ENCODE assay signal across 13 mouse cellular contexts in genomic region chr12:54876879-54877278, GRCm38 (mm10).
"Had no signal": no experiment of that assay in that cellular context is flagged by ENCODE, and none has a peak within 500 bp of the region (broad histone marks: within the 10 kb centered on the region; RNA-seq: fewer than 3 reads in every experiment).

No protein-coding gene starts in this region.

- H3K9ac ChIP-seq: kidney, embryonic 15.5 days; liver, embryonic 15.5 days; lung, embryonic 15.5 days; midbrain, embryonic 12.5 days had no signal

- DNase-seq: kidney, postnatal 25 days; lung, postnatal 14 days; right cerebral cortex, adult 18-20 months; thymus, adult 18-20 months; thymus, postnatal 14 days had no signal

- H3K4me3 ChIP-seq: kidney, embryonic 15.5 days; left cerebral cortex, adult 2 months; liver, embryonic 15.5 days; lung, embryonic 15.5 days; megakaryocyte, embryonic 14.5 days; midbrain, embryonic 12.5 days had no signal

- H3K36me3 ChIP-seq: kidney, embryonic 15.5 days; liver, embryonic 15.5 days; lung, embryonic 15.5 days; midbrain, embryonic 12.5 days had no signal

- H3K27me3 ChIP-seq: kidney, embryonic 15.5 days; liver, embryonic 15.5 days; lung, embryonic 15.5 days; megakaryocyte, embryonic 14.5 days; midbrain, embryonic 12.5 days had no signal

- H3K9me3 ChIP-seq: kidney, embryonic 15.5 days; liver, embryonic 15.5 days; lung, embryonic 15.5 days; megakaryocyte, embryonic 14.5 days; midbrain, embryonic 12.5 days had no signal

- ATAC-seq: midbrain, embryonic 16.5 days had no signal

- H3K4me2 ChIP-seq: kidney, embryonic 15.5 days; liver, embryonic 15.5 days; lung, embryonic 15.5 days; midbrain, embryonic 12.5 days had no signal

- H3K27ac ChIP-seq: kidney, embryonic 15.5 days; left cerebral cortex, adult 2 months; liver, embryonic 15.5 days; lung, embryonic 15.5 days; macrophage; midbrain, embryonic 12.5 days had no signal

- H3K4me1 ChIP-seq: kidney, embryonic 15.5 days; liver, embryonic 15.5 days; midbrain, embryonic 12.5 days had no signal
